ENCODE assay signal across 8 mouse cellular contexts in genomic region chr14:56778200-56778932, GRCm38 (mm10). TPM values are rescaled to one million over a fixed set of nuclear protein-coding genes. Genes with fewer than 3 reads are reported as not detected.
DNase-seq lines count a peak whose midpoint lies in the region; ATAC-seq lines count a peak whose summit lies in the region.

Pspc1 (minus strand) TSS chr14:56778316.

- H3K9ac ChIP-seq in hindbrain, embryonic 11.5 days (ENCODE audit: low read depth, low read length), result peak within 1 kb of the TSS; percentile 87

- H3K9me3 ChIP-seq in hindbrain, embryonic 11.5 days (ENCODE audit: control insufficient read depth, low read length), result no peaks in the 10 kb centered on the region

- H3K4me1 ChIP-seq in hindbrain, embryonic 11.5 days (replicated peaks; ENCODE audit: control insufficient read depth, insufficient read depth, low read length), result no peaks in the 10 kb centered on the region

- peak within 1 kb of the TSS; percentile 85 for H3K27ac ChIP-seq in hindbrain, embryonic 11.5 days (ENCODE audit: low read depth, low read length)

- no peaks in the 10 kb centered on the region for H3K36me3 ChIP-seq in hindbrain, embryonic 11.5 days (ENCODE audit: control insufficient read depth, insufficient read depth, low read length)

- H3K4me2 ChIP-seq in hindbrain, embryonic 11.5 days (replicated peaks; ENCODE audit: low read depth, low read length), result peak within 1 kb of the TSS; percentile 61

- H3K4me3 ChIP-seq in hindbrain, embryonic 11.5 days (ENCODE audit: low read depth, low read length), result peak within 1 kb of the TSS; percentile 97

- DNase-seq in Muller cell, postnatal 12 days (ENCODE audit: inconsistent ontology term), result peak; percentile 97
- peak; percentile 97 for DNase-seq in cerebellum, adult 9-11 months
- peak; percentile 93 to 98 for DNase-seq in frontal cortex, adult 2 months (ENCODE audit: extremely low spot score in 1 of 2, low spot score in 1 of 2)
- DNase-seq in hindbrain, embryonic 11.5 days (ENCODE audit: low spot score), result peak; percentile 99
- peak; percentile 95 to 98 for DNase-seq in layer of hippocampus, postnatal 10 days (ENCODE audit: low spot score in 2 of 2)
- peak; percentile 98 for DNase-seq in lung, postnatal 10 days
- peak; percentile 97 for DNase-seq in ovary, postnatal 36 days (ENCODE audit: low spot score)
- peak; percentile 94 for DNase-seq in thymus, postnatal 25 days

- peak; percentile 97 for ATAC-seq in hindbrain, embryonic 11.5 days (ENCODE audit: low FRiP score)

- WGBS in hindbrain, embryonic 11.5 days, result under 1% methylated on average over 36 of the region's 36 CpGs

- H3K27me3 ChIP-seq in hindbrain, embryonic 11.5 days (ENCODE audit: control insufficient read depth, insufficient read depth, low read length), result no peaks in the 10 kb centered on the region

RNA-seq across cellular contexts. Expression of gene Pspc1, which starts in this region (rescaled TPM):
- 34.2 and 39.0 TPM in 2 replicates for polyA plus RNA-seq in frontal cortex, adult 2 months (2012; rRNA removed)
- polyA plus RNA-seq in hindbrain, embryonic 11.5 days (2014; fragmentation: Nextera tagmentation; extraction: Ambion mirVana), result 62.0 and 62.4 TPM in 2 replicates
- total RNA-seq in layer of hippocampus, postnatal 10 days (2021), result 10 to 100 TPM; 69.8 to 70.5 TPM

Comparison
In these comparisons a context has a peak if more than half of its experiments do, and no peak if none do; other contexts are left out.
1. Peak in every context shown above with its lines: DNase-seq, ATAC-seq, H3K4me3 ChIP-seq and H3K27ac ChIP-seq.